Mouse (Mus musculus): Measurements from ENCODE around the gene Pdf. TPM values are rescaled to one million over a fixed set of nuclear protein-coding genes. Genes with fewer than 3 reads are reported as not detected.

The Pdf gene
- polyA plus RNA-seq, 1 experiment from 2014 or later, result 20.8 TPM

DNA sequence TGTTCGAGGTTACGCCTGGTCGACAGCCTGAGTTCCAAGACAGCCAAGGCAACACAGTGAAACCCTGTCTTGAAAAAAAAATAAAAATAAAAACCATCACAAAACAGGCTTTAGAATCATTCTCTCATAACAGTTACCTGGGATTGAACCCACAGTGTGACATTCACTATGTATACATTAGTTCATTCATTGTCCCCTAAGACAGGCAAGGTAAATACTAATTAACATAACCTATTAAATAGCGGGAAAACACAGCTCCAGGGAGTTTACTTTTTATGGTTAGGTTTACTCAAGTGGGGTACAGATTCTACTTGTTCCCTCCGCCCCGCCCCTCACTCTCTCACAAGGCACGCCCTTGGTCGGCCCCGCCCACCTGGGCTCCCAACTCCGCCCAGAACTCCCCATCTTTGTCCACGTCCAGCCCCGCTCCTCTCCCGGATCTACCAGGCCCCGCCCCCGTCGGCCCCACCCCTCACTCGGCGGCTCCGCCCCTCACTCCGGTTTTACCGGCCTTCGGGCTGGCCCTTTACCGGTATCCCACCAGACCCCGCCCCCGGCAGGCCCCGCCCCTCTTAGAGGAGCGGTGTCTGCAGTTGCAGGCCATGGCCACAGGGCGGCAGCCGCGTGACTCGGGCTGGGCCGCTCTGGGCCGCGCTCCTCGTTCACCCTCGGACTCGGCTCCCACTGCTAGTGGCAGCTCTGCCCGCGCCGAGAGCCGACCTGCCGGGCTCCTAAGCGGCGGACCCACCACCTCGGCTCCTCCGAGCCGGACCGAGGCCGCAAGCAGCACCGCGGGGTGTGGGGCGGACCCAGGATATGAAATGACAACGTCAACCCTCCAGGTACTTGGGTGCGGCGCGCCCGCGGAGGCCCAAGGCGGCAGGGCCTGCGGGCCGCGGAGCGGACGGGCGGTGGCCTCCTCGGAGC, 17.5 kb downstream of the Pdf start, which contains the start of gene Vps4a:
Gene Vps4a (plus strand): TSS at position 573 of the 927 bp plus-strand sequence.
- WGBS, result 4% methylated on average over 64 of the region's 66 CpGs
- ATAC-seq, result peak; percentile 92
- Histone ChIP-seq H3K36me3 (ENCODE audit: control insufficient read depth, insufficient read depth) (no peaks in the 10 kb centered on the region), H3K4me2 (replicated peaks; ENCODE audit: low read depth) (peak within 1 kb of the TSS; percentile 91), H3K4me3 (ENCODE audit: low read depth, low read length) (peak within 1 kb of the TSS; percentile 97), H3K9me3 (ENCODE audit: control insufficient read depth) (no peaks in the 10 kb centered on the region), H3K9ac (ENCODE audit: low read depth, low read length) (peak within 1 kb of the TSS; percentile 93), H3K4me1 (replicated peaks; ENCODE audit: control insufficient read depth, insufficient read depth, low read length) (0 out of 2 replicates have a peak, but pooled peaks cover 7% of the 10 kb centered on the region), H3K27me3 (replicated peaks; ENCODE audit: control insufficient read depth, insufficient read depth, low read length) (no peaks in the 10 kb centered on the region), H3K27ac (ENCODE audit: low read depth, low read length) (peak within 1 kb of the TSS; percentile 87)
- peak; percentile 94 for TF ChIP-seq CTCF (IDR thresholded peaks at IDR 0.05; ENCODE audit: low read depth)

DNA sequence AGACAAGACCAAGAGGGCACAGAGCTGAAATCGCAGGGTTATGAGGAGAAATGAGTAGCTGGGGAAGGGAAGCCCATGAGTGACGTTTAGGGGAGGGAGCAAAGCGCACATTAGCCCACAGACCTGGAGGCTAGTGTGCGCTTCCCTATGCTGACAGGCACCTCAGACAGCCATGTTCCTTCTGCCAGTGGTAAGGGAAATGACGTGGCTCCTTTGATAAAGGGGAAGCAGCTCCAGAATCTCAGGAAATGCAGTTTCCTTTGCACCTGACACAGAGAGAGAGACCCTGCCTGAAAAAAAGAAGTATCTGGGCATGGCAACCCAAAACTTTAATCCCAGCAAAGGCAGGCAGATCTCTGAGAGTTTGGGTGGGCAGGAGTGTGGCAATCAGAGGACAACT, 18.4 kb downstream of the Pdf start:
- ATAC-seq, result no peak
- Histone ChIP-seq H3K27me3 (replicated peaks; ENCODE audit: control insufficient read depth, insufficient read depth, low read length) (no peaks in the 10 kb centered on the region), H3K36me3 (ENCODE audit: control insufficient read depth, insufficient read depth) (no peaks in the 10 kb centered on the region), H3K9ac (ENCODE audit: low read depth, low read length) (no peak overlapping the region), H3K27ac (ENCODE audit: low read depth, low read length) (no peak overlapping the region), H3K9me3 (ENCODE audit: control insufficient read depth) (no peaks in the 10 kb centered on the region), H3K4me2 (replicated peaks; ENCODE audit: low read depth) (no peak overlapping the region), H3K4me3 (ENCODE audit: low read depth, low read length) (no peak overlapping the region), H3K4me1 (replicated peaks; ENCODE audit: control insufficient read depth, insufficient read depth, low read length) (0 out of 2 replicates have a peak, but pooled peaks cover 7% of the 10 kb centered on the region)
- no peak for TF ChIP-seq CTCF (IDR thresholded peaks at IDR 0.05; ENCODE audit: low read depth)
- WGBS, result 63% methylated on average over 5 of the region's 5 CpGs

DNA sequence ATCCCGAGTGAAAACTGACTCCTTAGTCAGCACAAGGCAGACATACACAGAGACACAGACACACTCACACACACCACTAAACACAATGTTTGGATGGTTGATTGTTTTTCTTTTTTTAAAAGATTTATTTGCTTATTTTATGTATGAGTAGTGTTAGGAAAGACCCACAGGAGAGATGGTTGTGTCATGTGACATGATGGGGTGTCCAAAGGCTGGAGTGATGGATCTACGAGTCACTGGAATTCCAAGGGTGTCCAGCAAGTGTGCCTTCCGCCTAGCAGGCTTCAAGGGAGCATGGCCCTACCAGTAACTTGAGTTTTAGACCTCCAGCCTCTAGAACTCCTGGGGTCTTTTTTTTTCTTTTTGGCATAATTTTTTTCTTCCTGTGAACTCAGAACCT, 19.1 kb downstream of the Pdf start:
- Histone ChIP-seq H3K9me3 (ENCODE audit: control insufficient read depth) (no peaks in the 10 kb centered on the region), H3K27me3 (replicated peaks; ENCODE audit: control insufficient read depth, insufficient read depth, low read length) (no peaks in the 10 kb centered on the region), H3K36me3 (ENCODE audit: control insufficient read depth, insufficient read depth) (no peaks in the 10 kb centered on the region), H3K4me1 (replicated peaks; ENCODE audit: control insufficient read depth, insufficient read depth, low read length) (0 out of 2 replicates have a peak, but pooled peaks cover 7% of the 10 kb centered on the region), H3K4me3 (ENCODE audit: low read depth, low read length) (no peak overlapping the region), H3K4me2 (replicated peaks; ENCODE audit: low read depth) (no peak overlapping the region), H3K27ac (ENCODE audit: low read depth, low read length) (no peak overlapping the region), H3K9ac (ENCODE audit: low read depth, low read length) (no peak overlapping the region)
- WGBS, result 73% methylated on average over 3 of the region's 3 CpGs
- no peak for TF ChIP-seq CTCF (IDR thresholded peaks at IDR 0.05; ENCODE audit: low read depth)
- ATAC-seq, result no peak

DNA sequence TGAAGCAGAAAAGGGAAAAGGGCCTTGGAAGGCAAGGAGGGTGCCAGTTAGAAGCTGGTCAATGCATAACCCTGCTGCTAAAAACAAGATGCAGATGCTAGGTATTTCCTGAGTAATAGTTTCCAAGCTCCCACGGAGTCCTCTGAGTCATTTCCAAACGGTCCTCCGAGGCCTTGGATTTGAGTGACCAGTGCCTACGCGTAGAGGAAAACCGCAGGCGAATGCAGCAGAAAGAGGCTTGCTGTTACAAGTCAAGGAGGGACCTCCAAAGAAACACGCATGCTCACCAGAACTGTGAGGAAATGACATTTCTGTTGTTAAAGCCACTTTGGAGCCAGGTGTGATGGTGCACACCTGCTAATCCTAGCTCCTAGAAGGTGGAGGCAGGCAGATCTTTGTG, 24.9 kb downstream of the Pdf start:
- 90% methylated on average over 8 of the region's 8 CpGs for WGBS
- no peak for TF ChIP-seq CTCF (IDR thresholded peaks at IDR 0.05; ENCODE audit: low read depth)
- H3K36me3 ChIP-seq (ENCODE audit: control insufficient read depth, insufficient read depth), result no peaks in the 10 kb centered on the region

DNA sequence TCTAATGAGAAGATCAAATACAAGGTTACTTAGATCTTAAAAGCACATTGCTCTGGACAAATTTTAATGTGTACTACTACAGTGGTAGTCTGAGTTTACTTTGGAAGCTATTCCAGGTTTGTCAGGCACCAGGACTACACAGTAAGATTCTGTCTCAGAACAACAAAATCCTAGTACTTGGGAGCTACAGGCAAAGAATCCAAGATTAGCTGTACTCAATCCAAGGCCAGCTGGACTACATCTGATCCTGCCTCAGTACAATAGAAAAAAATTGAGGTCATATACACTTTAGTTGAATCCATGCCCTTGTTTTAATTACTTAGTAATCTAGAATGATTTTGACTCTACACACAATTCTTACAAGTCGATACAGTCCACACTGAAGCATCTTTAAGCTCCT, 33.5 kb downstream of the Pdf start:
- Histone ChIP-seq H3K4me1 (replicated peaks; ENCODE audit: control insufficient read depth, insufficient read depth, low read length) (no peaks in the 10 kb centered on the region), H3K4me2 (replicated peaks; ENCODE audit: low read depth) (no peak overlapping the region), H3K9ac (ENCODE audit: low read depth, low read length) (no peak overlapping the region), H3K36me3 (ENCODE audit: control insufficient read depth, insufficient read depth) (peaks cover 41% of the 10 kb centered on the region), H3K4me3 (ENCODE audit: low read depth, low read length) (no peak overlapping the region), H3K27me3 (replicated peaks; ENCODE audit: control insufficient read depth, insufficient read depth, low read length) (no peaks in the 10 kb centered on the region), H3K27ac (ENCODE audit: low read depth, low read length) (no peak overlapping the region), H3K9me3 (ENCODE audit: control insufficient read depth) (no peaks in the 10 kb centered on the region)
- ATAC-seq, result no peak
- 92% methylated on average over 1 of the region's 1 CpGs for WGBS
- TF ChIP-seq CTCF (IDR thresholded peaks at IDR 0.05; ENCODE audit: low read depth), result no peak

More for the DNA sequence above, 24.9 kb downstream of the Pdf start:
- Histone ChIP-seq H3K4me3 (ENCODE audit: low read depth, low read length) (no peak overlapping the region), H3K27ac (ENCODE audit: low read depth, low read length) (no peak overlapping the region), H3K4me2 (replicated peaks; ENCODE audit: low read depth) (no peak overlapping the region), H3K9ac (ENCODE audit: low read depth, low read length) (no peak overlapping the region), H3K9me3 (ENCODE audit: control insufficient read depth) (no peaks in the 10 kb centered on the region), H3K27me3 (replicated peaks; ENCODE audit: control insufficient read depth, insufficient read depth, low read length) (no peaks in the 10 kb centered on the region), H3K4me1 (replicated peaks; ENCODE audit: control insufficient read depth, insufficient read depth, low read length) (no peaks in the 10 kb centered on the region)
- ATAC-seq, result no peak

DNA sequence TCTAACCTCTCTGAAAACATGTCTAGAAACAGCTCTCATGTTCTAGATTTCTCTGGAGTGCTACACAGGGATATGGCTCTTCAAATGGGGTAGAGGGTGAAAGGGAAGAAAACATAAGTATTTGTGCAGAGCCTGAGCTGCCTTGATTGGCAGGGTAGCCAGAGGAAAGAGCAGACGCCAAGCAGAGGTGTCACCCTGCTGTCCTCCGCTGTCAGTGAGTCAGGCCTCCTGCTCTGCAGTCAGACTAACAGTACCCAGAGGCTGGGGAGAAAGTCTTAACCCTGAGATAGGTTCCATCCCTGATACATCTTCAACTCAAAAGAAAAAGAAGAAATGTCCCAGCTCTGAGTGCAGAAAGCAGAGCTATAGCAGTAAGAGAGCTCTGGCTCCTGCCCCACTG, 35.7 kb downstream of the Pdf start:
- no peak for TF ChIP-seq CTCF (IDR thresholded peaks at IDR 0.05; ENCODE audit: low read depth)
- Histone ChIP-seq H3K36me3 (ENCODE audit: control insufficient read depth, insufficient read depth) (peaks cover 62% of the 10 kb centered on the region), H3K4me2 (replicated peaks; ENCODE audit: low read depth) (no peak overlapping the region), H3K27ac (ENCODE audit: low read depth, low read length) (no peak overlapping the region), H3K9ac (ENCODE audit: low read depth, low read length) (no peak overlapping the region), H3K27me3 (replicated peaks; ENCODE audit: control insufficient read depth, insufficient read depth, low read length) (no peaks in the 10 kb centered on the region), H3K4me3 (ENCODE audit: low read depth, low read length) (no peak overlapping the region), H3K9me3 (ENCODE audit: control insufficient read depth) (no peaks in the 10 kb centered on the region), H3K4me1 (replicated peaks; ENCODE audit: control insufficient read depth, insufficient read depth, low read length) (no peaks in the 10 kb centered on the region)
- WGBS, result 91% methylated on average over 2 of the region's 2 CpGs
- ATAC-seq, result no peak
